Mouse (Mus musculus): ENCODE results near the gene Arl16. TPM values are rescaled to one million over a fixed set of nuclear protein-coding genes. Genes with fewer than 3 reads are reported as not detected.

The Arl16 gene
- polyA plus RNA-seq, 1 experiment from 2014 or later = 32.7 TPM

GRCm38 (mm10) chr11:120467736-120468092 lies 307 bp upstream of the Arl16 start:
- Histone ChIP-seq H3K36me3 (ENCODE audit: insufficient read depth, low read length) (peaks cover 26% of the 10 kb centered on the region; the same call in 1 of the 2 replicates), H3K27ac (no peak overlapping the region)

DNA sequence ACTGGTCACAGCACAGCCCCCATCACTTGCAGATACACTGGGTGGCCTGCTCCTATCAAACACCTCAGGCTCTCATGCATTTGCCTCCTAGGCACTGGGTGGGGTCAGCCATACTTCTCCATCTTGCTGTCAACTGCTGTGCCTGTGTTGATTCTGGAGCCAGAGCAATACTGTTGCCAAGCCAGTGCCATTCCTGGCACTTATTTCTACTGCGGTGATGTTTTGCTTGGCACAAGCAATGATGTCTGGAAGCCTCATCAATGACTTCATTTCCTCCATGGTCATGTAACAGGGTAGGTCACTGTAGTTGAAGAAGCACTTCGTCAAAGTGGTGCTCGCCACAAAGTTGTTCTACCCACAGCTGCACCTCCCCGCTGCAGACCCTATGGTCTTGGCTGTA lies 1.9 kb downstream of the Arl16 start:
- H3K27me3 ChIP-seq (ENCODE audit: insufficient read depth, low read length) = no peaks in the 10 kb centered on the region
- no peak overlapping the region for H3K4me2 ChIP-seq (ENCODE audit: low read length)
- no peak overlapping the region for H3K9ac ChIP-seq (ENCODE audit: low read depth, low read length)
- no peaks in the 10 kb centered on the region for H3K9me3 ChIP-seq (replicated peaks; ENCODE audit: low read length)
- 70% methylated on average over 4 of the region's 4 CpGs for WGBS
- TF ChIP-seq CTCF (IDR thresholded peaks at IDR 0.05; ENCODE audit: low read depth) = no peak
- H3K4me3 ChIP-seq (replicated peaks; ENCODE audit: low read depth, low read length) = no peak overlapping the region
- no peak overlapping the region for H3K27ac ChIP-seq
- DNase-seq (ENCODE audit: low spot score) (no peak), ATAC-seq (replicated peaks; ENCODE audit: low FRiP score, low read depth) (no peak)
- peaks cover 12% of the 10 kb centered on the region for H3K4me1 ChIP-seq (replicated peaks; ENCODE audit: insufficient read depth, low read length)
- H3K36me3 ChIP-seq (ENCODE audit: insufficient read depth, low read length) = peaks cover 23% of the 10 kb centered on the region

More at GRCm38 (mm10) chr11:120467736-120468092, 307 bp upstream of the Arl16 start:
- ATAC-seq (replicated peaks; ENCODE audit: low FRiP score, low read depth) (peak; percentile 50; the same call in 1 of the 2 replicates), DNase-seq (ENCODE audit: low spot score) (no peak)
- Histone ChIP-seq H3K4me1 (replicated peaks; ENCODE audit: insufficient read depth, low read length) (peaks cover 12% of the 10 kb centered on the region), H3K27me3 (ENCODE audit: insufficient read depth, low read length) (no peaks in the 10 kb centered on the region), H3K9ac (ENCODE audit: low read depth, low read length) (peak overlapping the region; percentile 85), H3K9me3 (replicated peaks; ENCODE audit: low read length) (no peaks in the 10 kb centered on the region), H3K4me2 (ENCODE audit: low read length) (peak overlapping the region; percentile 94), H3K4me3 (replicated peaks; ENCODE audit: low read depth, low read length) (peak overlapping the region; percentile 87)
- TF ChIP-seq CTCF (IDR thresholded peaks at IDR 0.05; ENCODE audit: low read depth) = no peak
- WGBS = under 1% methylated on average over 33 of the region's 33 CpGs

- no peak for TF ChIP-seq CTCF (IDR thresholded peaks at IDR 0.05; ENCODE audit: low read depth)
- peaks cover 22% of the 10 kb centered on the region for H3K36me3 ChIP-seq (ENCODE audit: insufficient read depth, low read length)
Observed at GRCm38 (mm10) chr11:120464365-120464764, 3.0 kb downstream of the Arl16 start.

DNA sequence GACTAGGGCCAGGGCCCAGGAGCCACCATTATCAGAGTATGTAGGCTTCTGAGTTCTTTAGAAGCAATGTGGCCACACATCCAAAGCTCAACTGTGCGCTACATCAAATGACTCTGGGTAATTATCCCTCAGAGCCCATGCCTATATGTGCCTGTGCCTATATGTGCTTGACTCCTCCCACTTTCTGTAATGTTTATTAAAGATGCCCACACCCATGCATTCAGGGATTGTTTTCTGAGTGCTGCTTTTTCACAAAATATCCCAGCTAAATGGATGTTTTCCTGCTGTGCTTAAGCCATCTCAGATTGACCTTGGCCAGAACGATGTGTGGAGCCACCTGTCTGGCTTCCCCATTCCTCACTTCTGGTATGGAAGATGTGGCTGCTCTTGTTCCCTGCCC lies 3.9 kb downstream of the Arl16 start:
- Histone ChIP-seq H3K4me3 (replicated peaks; ENCODE audit: low read depth, low read length) (no peak overlapping the region), H3K27me3 (ENCODE audit: insufficient read depth, low read length) (no peaks in the 10 kb centered on the region), H3K36me3 (ENCODE audit: insufficient read depth, low read length) (peaks cover 22% of the 10 kb centered on the region), H3K4me2 (ENCODE audit: low read length) (no peak overlapping the region), H3K9ac (ENCODE audit: low read depth, low read length) (no peak overlapping the region), H3K4me1 (replicated peaks; ENCODE audit: insufficient read depth, low read length) (peaks cover 16% of the 10 kb centered on the region), H3K27ac (no peak overlapping the region), H3K9me3 (replicated peaks; ENCODE audit: low read length) (no peaks in the 10 kb centered on the region)
- no peak for TF ChIP-seq CTCF (IDR thresholded peaks at IDR 0.05; ENCODE audit: low read depth)
- DNase-seq (ENCODE audit: low spot score) (no peak), ATAC-seq (replicated peaks; ENCODE audit: low FRiP score, low read depth) (no peak)
- WGBS = 98% methylated on average over 2 of the region's 2 CpGs

More at GRCm38 (mm10) chr11:120464365-120464764, 3.0 kb downstream of the Arl16 start:
- no peak overlapping the region for H3K4me3 ChIP-seq (replicated peaks; ENCODE audit: low read depth, low read length)
- no peak overlapping the region for H3K27ac ChIP-seq
- ATAC-seq (replicated peaks; ENCODE audit: low FRiP score, low read depth) (no peak), DNase-seq (ENCODE audit: low spot score) (no peak)
- H3K9ac ChIP-seq (ENCODE audit: low read depth, low read length) = no peak overlapping the region
- H3K27me3 ChIP-seq (ENCODE audit: insufficient read depth, low read length) = no peaks in the 10 kb centered on the region
- H3K4me2 ChIP-seq (ENCODE audit: low read length) = no peak overlapping the region
- H3K4me1 ChIP-seq (replicated peaks; ENCODE audit: insufficient read depth, low read length) = peaks cover 12% of the 10 kb centered on the region
- H3K9me3 ChIP-seq (replicated peaks; ENCODE audit: low read length) = no peaks in the 10 kb centered on the region
- 88% methylated on average over 5 of the region's 5 CpGs for WGBS

- 70% methylated on average over 6 of the region's 6 CpGs for WGBS
- H3K27ac ChIP-seq = 0 out of 2 replicates have a peak overlapping the region, but pooled peaks have one; percentile 69
Observed at GRCm38 (mm10) chr11:120458847-120459597, 8.4 kb downstream of the Arl16 start.

DNA sequence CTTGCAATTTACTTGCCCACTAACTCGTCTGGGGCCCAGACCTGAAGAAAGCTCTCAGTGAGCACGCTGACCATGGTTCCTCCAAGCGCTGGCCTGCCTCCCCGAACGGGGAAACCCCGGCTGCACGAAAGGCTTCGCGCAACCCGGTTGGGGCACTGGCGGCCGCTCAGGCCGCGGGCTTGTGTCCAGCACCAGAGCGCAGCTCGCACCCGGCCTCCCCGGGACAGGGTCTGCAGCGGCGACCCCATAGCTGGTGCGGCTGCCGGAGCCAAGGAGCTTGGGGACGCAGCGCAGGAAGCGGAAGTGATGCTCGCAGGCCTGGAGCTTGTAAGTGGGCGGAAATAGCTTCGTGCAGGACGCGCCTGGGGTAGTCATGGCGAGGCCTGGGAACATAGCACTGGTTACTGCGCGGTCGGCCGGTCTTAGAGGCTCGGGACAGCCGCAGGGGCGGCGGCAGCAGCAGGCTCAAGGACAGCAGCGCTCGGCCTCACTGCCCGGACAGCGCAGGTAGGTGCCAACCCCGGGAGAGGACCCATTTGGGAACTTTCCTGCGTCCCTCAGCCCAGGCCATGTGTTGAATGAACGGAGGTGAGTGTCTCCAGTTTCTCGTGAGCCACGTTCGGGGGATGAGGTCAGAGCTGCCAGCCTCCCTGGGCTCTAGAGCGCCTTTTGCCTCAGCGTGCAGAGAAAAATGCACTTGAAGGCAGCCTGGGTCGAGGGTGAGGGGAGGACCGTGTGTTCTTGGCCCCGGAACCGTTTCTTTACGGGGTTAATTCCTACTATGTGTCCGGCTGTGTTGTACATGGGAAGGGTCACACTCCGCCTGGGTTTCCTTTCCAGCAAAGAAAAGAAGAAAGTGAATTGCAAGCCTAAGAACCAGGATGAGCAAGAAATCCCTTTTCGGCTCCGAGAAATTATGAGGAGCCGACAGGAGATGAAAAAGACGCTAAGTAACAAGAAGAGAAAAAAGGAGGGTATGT lies 9.3 kb downstream of the Arl16 start, which contains the start of the genes Oxld1 and Ccdc137:
Gene Oxld1, minus strand, starts transcription at position 297 of the 980 bp plus-strand sequence.
Gene Ccdc137, plus strand, starts transcription at position 344 of the 980 bp plus-strand sequence.
- Histone ChIP-seq H3K27ac (peak within 1 kb of the TSS; percentile 69), H3K4me1 (replicated peaks; ENCODE audit: insufficient read depth, low read length) (peaks cover 6% of the 10 kb centered on the region), H3K4me3 (replicated peaks; ENCODE audit: low read depth, low read length) (peak within 1 kb of the TSS; percentile 72), H3K4me2 (ENCODE audit: low read length) (peak within 1 kb of the TSS; percentile 97), H3K9ac (ENCODE audit: low read depth, low read length) (peak within 1 kb of the TSS; percentile 81), H3K27me3 (ENCODE audit: insufficient read depth, low read length) (no peaks in the 10 kb centered on the region), H3K36me3 (ENCODE audit: insufficient read depth, low read length) (peaks cover 19% of the 10 kb centered on the region), H3K9me3 (replicated peaks; ENCODE audit: low read length) (no peaks in the 10 kb centered on the region)
- TF ChIP-seq CTCF (IDR thresholded peaks at IDR 0.05; ENCODE audit: low read depth) = no peak
- ATAC-seq (replicated peaks; ENCODE audit: low FRiP score, low read depth) (peak; percentile 78), DNase-seq (ENCODE audit: low spot score) (peak; percentile 95)
- 2% methylated on average over 62 of the region's 62 CpGs for WGBS

More at GRCm38 (mm10) chr11:120458847-120459597, 8.4 kb downstream of the Arl16 start:
- H3K36me3 ChIP-seq (ENCODE audit: insufficient read depth, low read length) = peaks cover 22% of the 10 kb centered on the region
- no peaks in the 10 kb centered on the region for H3K9me3 ChIP-seq (replicated peaks; ENCODE audit: low read length)
- H3K27me3 ChIP-seq (ENCODE audit: insufficient read depth, low read length) = no peaks in the 10 kb centered on the region
- peak overlapping the region; percentile 72 for H3K4me3 ChIP-seq (replicated peaks; ENCODE audit: low read depth, low read length)
- DNase-seq (ENCODE audit: low spot score) = no peak
- H3K4me2 ChIP-seq (ENCODE audit: low read length) = peak overlapping the region; percentile 97
- no peak for ATAC-seq (replicated peaks; ENCODE audit: low FRiP score, low read depth)
- peak overlapping the region; percentile 81; the same call in 1 of the 2 replicates for H3K9ac ChIP-seq (ENCODE audit: low read depth, low read length)
- peak; percentile 33; the same call in 1 of the 2 replicates for TF ChIP-seq CTCF (IDR thresholded peaks at IDR 0.05; ENCODE audit: low read depth)
- H3K4me1 ChIP-seq (replicated peaks; ENCODE audit: insufficient read depth, low read length) = peaks cover 6% of the 10 kb centered on the region
